8 mouse cellular contexts compared by ENCODE assay signal in genomic region chr6:57824422-57825258, GRCm38 (mm10). TPM values are rescaled to one million over a fixed set of nuclear protein-coding genes. Genes with fewer than 3 reads are reported as not detected.
DNase-seq lines count a peak whose midpoint lies in the region; ATAC-seq lines count a peak whose summit lies in the region.

Vopp1 (minus strand) TSS chr6:57825159.

- H3K4me1 ChIP-seq in intestine, embryonic 15.5 days (replicated peaks), result no peaks in the 10 kb centered on the region

- intact Hi-C loops in gastrocnemius, postnatal 36 days (cut with DNase I), result no loop called here
- intact Hi-C loops in left cerebral cortex, postnatal 25 days (cut with DNase I), result loop anchor here (2.0 kb wide), 1 partner anchor 122 kb away; the partner anchor contains the start of gene Lancl2

- H3K27ac ChIP-seq in intestine, embryonic 15.5 days, result peak within 1 kb of the TSS; percentile 94

- H3K36me3 ChIP-seq in intestine, embryonic 15.5 days, result no peaks in the 10 kb centered on the region

- under 1% methylated on average over 86 of the region's 87 CpGs for WGBS in intestine, embryonic 15.5 days

- H3K4me2 ChIP-seq in intestine, embryonic 15.5 days (replicated peaks), result peak within 1 kb of the TSS; percentile 63

- no peaks in the 10 kb centered on the region for H3K9me3 ChIP-seq in intestine, embryonic 15.5 days

- peak within 1 kb of the TSS; percentile 86 for H3K4me3 ChIP-seq in intestine, embryonic 15.5 days (replicated peaks)

- H3K27me3 ChIP-seq in intestine, embryonic 15.5 days (replicated peaks), result no peaks in the 10 kb centered on the region

- ATAC-seq in intestine, embryonic 15.5 days, result peak; percentile 88

- peak within 1 kb of the TSS; percentile 96 for H3K9ac ChIP-seq in intestine, embryonic 15.5 days

- peak; percentile 64 to 70 for DNase-seq in adrenal gland, adult 18-20 months (ENCODE audit: low spot score in 2 of 2)
- DNase-seq in embryo, embryonic 11 days, result peak; percentile 89
- peak; percentile 44 to 58 for DNase-seq in gastrocnemius, postnatal 36 days
- peak; percentile 78 to 82 for DNase-seq in left cerebral cortex, postnatal 25 days (ENCODE audit: low spot score in 2 of 2)
- peak; percentile 83 for DNase-seq in mesoderm, embryonic 11.5 days (ENCODE audit: low read depth, low spot score)
- DNase-seq in right cerebral cortex, postnatal 25 days, result peak; percentile 85
- peak; percentile 58 to 63 for DNase-seq in urinary bladder, postnatal 36 days (ENCODE audit: low spot score in 2 of 2)

RNA-seq across cellular contexts. Expression of gene Vopp1, which starts in this region (rescaled TPM):
- 10 to 100 TPM; 16.0 to 16.3 TPM for total RNA-seq in adrenal gland, adult 18-20 months (2021)
- 1 to 10 TPM; 3.8 to 4.6 TPM for total RNA-seq in gastrocnemius, postnatal 36 days (2021)
- polyA plus RNA-seq in intestine, embryonic 15.5 days (2015; fragmentation: Nextera tagmentation; extraction: Ambion mirVana), result 30.9 and 32.3 TPM in 2 replicates
- 100 to 1,000 TPM; 150 to 151 TPM for total RNA-seq in left cerebral cortex, postnatal 25 days (2021)

Comparison
In these comparisons a context has a peak if more than half of its experiments do, and no peak if none do; other contexts are left out.
1. Peak in every context shown above with its lines: DNase-seq, ATAC-seq, H3K4me3 ChIP-seq and H3K27ac ChIP-seq.
2. RNA of gene Vopp1 (total RNA-seq): 150 to 151 TPM in left cerebral cortex, postnatal 25 days; 16.0 to 16.3 TPM in adrenal gland, adult 18-20 months and 3.8 to 4.6 TPM in gastrocnemius, postnatal 36 days; every median in the first group is over 4 times any median in the second.